15 mouse cellular contexts compared by ENCODE assay signal in the genomic region with DNA sequence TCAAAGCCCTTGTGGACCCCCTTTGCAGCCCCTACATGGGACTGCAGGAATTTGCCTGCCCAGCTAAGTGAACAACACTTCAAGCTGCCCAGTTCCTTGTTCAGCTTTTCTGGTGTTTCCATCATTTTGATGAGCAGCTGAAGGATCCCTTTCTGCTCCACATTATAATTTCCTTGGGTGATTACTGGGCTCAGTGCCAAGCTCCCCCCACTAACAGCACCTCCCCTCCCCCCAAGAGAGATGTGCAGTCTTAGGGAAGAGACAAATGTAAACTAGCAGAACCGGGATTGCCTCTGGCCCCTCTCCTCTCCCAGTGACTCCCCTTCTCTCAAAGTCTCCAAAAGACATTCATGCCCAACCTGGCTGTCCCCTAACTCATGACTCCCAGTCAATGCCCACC. TPM values are rescaled to one million over a fixed set of nuclear protein-coding genes. Genes with fewer than 3 reads are reported as not detected.
DNase-seq lines count a peak whose midpoint lies in the region; ATAC-seq and TF ChIP-seq lines count a peak whose summit lies in the region.
"Had no signal": no experiment of that assay in that cellular context is flagged by ENCODE, and none has a peak within 500 bp of the region (broad histone marks: within the 10 kb centered on the region; RNA-seq: fewer than 3 reads in every experiment).

No protein-coding gene starts in this region.

- H3K36me3 ChIP-seq in heart, embryonic 15.5 days = no peaks in the 10 kb centered on the region
- no peaks in the 10 kb centered on the region for H3K36me3 ChIP-seq in heart, adult 2 months (ENCODE audit: control insufficient read depth, insufficient read depth, low read length)
- no peaks in the 10 kb centered on the region for H3K36me3 ChIP-seq in midbrain, embryonic 14.5 days (ENCODE audit: control insufficient read depth, insufficient read depth, low read length)
- no peaks in the 10 kb centered on the region for H3K36me3 ChIP-seq in midbrain, embryonic 11.5 days (ENCODE audit: control insufficient read depth, insufficient read depth, low read length)
- no peaks in the 10 kb centered on the region for H3K36me3 ChIP-seq in forebrain, embryonic 14.5 days (ENCODE audit: control insufficient read depth, insufficient read depth, low read length)
- H3K36me3 ChIP-seq in liver, embryonic 15.5 days (replicated peaks) = no peaks in the 10 kb centered on the region

- no peak for TF ChIP-seq CTCF in heart, adult 2 months (IDR thresholded peaks at IDR 0.05)

- no peak for TF ChIP-seq EP300 in heart, adult 2 months (IDR thresholded peaks at IDR 0.05; ENCODE audit: insufficient read depth, low read depth, low read length)

- DNase-seq in heart, adult 2 months = no peak
- DNase-seq in midbrain, embryonic 14.5 days = peak; percentile 53
- no peak for DNase-seq in midbrain, embryonic 11.5 days (ENCODE audit: low spot score, missing footprints)
- peak; percentile 74 for DNase-seq in forebrain, embryonic 14.5 days (ENCODE audit: low spot score)
- no peak for DNase-seq in layer of hippocampus, adult 11-12 months (ENCODE audit: low spot score)
- DNase-seq in ovary, postnatal 14 days (ENCODE audit: low spot score) = no peak
- DNase-seq: adrenal gland, adult 8-10 months; cerebellum, adult 11 months; lung, postnatal 36 days; right cerebral cortex, postnatal 14 days had no signal

- H3K4me3 ChIP-seq in heart, embryonic 15.5 days = no peak overlapping the region
- no peak overlapping the region for H3K4me3 ChIP-seq in heart, adult 2 months
- H3K4me3 ChIP-seq in midbrain, embryonic 14.5 days (replicated peaks; ENCODE audit: low read depth, low read length) = no peak overlapping the region
- no peak overlapping the region for H3K4me3 ChIP-seq in midbrain, embryonic 11.5 days (ENCODE audit: low read depth, low read length)
- no peak overlapping the region for H3K4me3 ChIP-seq in forebrain, embryonic 14.5 days (ENCODE audit: low read depth, low read length)
- no peak overlapping the region for H3K4me3 ChIP-seq in liver, embryonic 15.5 days (replicated peaks)

- 27% methylated on average over 1 of the region's 1 CpGs for WGBS in heart, embryonic 15.5 days
- WGBS in heart, adult 2 months = 58% methylated on average over 1 of the region's 1 CpGs
- 46% methylated on average over 1 of the region's 1 CpGs for WGBS in midbrain, embryonic 14.5 days
- 72% methylated on average over 1 of the region's 1 CpGs for WGBS in midbrain, embryonic 11.5 days
- 14% methylated on average over 1 of the region's 1 CpGs for WGBS in forebrain, embryonic 14.5 days
- WGBS in liver, embryonic 15.5 days (ENCODE audit: insufficient replicate concordance) = 52% methylated on average over 1 of the region's 1 CpGs

- H3K9ac ChIP-seq in heart, embryonic 15.5 days = no peak overlapping the region
- no peak overlapping the region for H3K9ac ChIP-seq in heart, adult 2 months (ENCODE audit: low read depth, low read length)
- H3K9ac ChIP-seq in midbrain, embryonic 14.5 days (replicated peaks; ENCODE audit: low read length) = no peak overlapping the region
- H3K9ac ChIP-seq in midbrain, embryonic 11.5 days (ENCODE audit: low read length) = no peak overlapping the region
- H3K9ac ChIP-seq in forebrain, embryonic 14.5 days (ENCODE audit: low read length) = no peak overlapping the region
- no peak overlapping the region for H3K9ac ChIP-seq in liver, embryonic 15.5 days

- H3K4me2 ChIP-seq in heart, embryonic 15.5 days = no peak overlapping the region
- H3K4me2 ChIP-seq in midbrain, embryonic 14.5 days (ENCODE audit: low read length) = no peak overlapping the region
- H3K4me2 ChIP-seq in midbrain, embryonic 11.5 days = no peak overlapping the region
- no peak overlapping the region for H3K4me2 ChIP-seq in forebrain, embryonic 14.5 days (ENCODE audit: low read length)
- no peak overlapping the region for H3K4me2 ChIP-seq in liver, embryonic 15.5 days

- no peaks in the 10 kb centered on the region for H3K9me3 ChIP-seq in heart, embryonic 15.5 days (replicated peaks)
- H3K9me3 ChIP-seq in midbrain, embryonic 14.5 days (ENCODE audit: control insufficient read depth, low read length) = no peaks in the 10 kb centered on the region
- H3K9me3 ChIP-seq in midbrain, embryonic 11.5 days (ENCODE audit: control insufficient read depth, low read length) = no peaks in the 10 kb centered on the region
- no peaks in the 10 kb centered on the region for H3K9me3 ChIP-seq in forebrain, embryonic 14.5 days (replicated peaks; ENCODE audit: control insufficient read depth, low read length)
- no peaks in the 10 kb centered on the region for H3K9me3 ChIP-seq in liver, embryonic 15.5 days (replicated peaks)

- H3K4me1 ChIP-seq in heart, embryonic 15.5 days (replicated peaks) = peaks cover 49% of the 10 kb centered on the region
- no peaks in the 10 kb centered on the region for H3K4me1 ChIP-seq in heart, adult 2 months (ENCODE audit: control insufficient read depth, insufficient read depth, low read length)
- H3K4me1 ChIP-seq in midbrain, embryonic 14.5 days (ENCODE audit: control insufficient read depth, insufficient read depth, low read length) = 0 out of 2 replicates have a peak, but pooled peaks cover 8% of the 10 kb centered on the region
- H3K4me1 ChIP-seq in midbrain, embryonic 11.5 days (ENCODE audit: control insufficient read depth, insufficient read depth, low read length) = peaks cover 12% of the 10 kb centered on the region
- peaks cover 8% of the 10 kb centered on the region for H3K4me1 ChIP-seq in forebrain, embryonic 14.5 days (ENCODE audit: control insufficient read depth, insufficient read depth, low read length)
- H3K4me1 ChIP-seq in liver, embryonic 15.5 days (replicated peaks) = peaks cover 25% of the 10 kb centered on the region

- no peaks in the 10 kb centered on the region for H3K27me3 ChIP-seq in heart, embryonic 15.5 days
- no peaks in the 10 kb centered on the region for H3K27me3 ChIP-seq in heart, adult 2 months (ENCODE audit: control insufficient read depth, insufficient read depth, low read length)
- no peaks in the 10 kb centered on the region for H3K27me3 ChIP-seq in midbrain, embryonic 14.5 days (ENCODE audit: control insufficient read depth, insufficient read depth, low read length)
- no peaks in the 10 kb centered on the region for H3K27me3 ChIP-seq in midbrain, embryonic 11.5 days (ENCODE audit: control insufficient read depth, insufficient read depth, low read length)
- H3K27me3 ChIP-seq in forebrain, embryonic 14.5 days (replicated peaks; ENCODE audit: control insufficient read depth, insufficient read depth, low read length) = no peaks in the 10 kb centered on the region
- no peaks in the 10 kb centered on the region for H3K27me3 ChIP-seq in liver, embryonic 15.5 days

- no peaks in the 10 kb centered on the region for H3K79me2 ChIP-seq in heart, adult 2 months (replicated peaks; ENCODE audit: control insufficient read depth, insufficient read depth, low read length)

- intact Hi-C loops in heart, adult 2 months (cut with DNase I) = no loop called here

- no peak for ATAC-seq in heart, embryonic 15.5 days (replicated peaks; ENCODE audit: insufficient number of reproducible peaks, insufficient read depth, low FRiP score, low read depth)
- no peak for ATAC-seq in midbrain, embryonic 14.5 days (ENCODE audit: low FRiP score, low TSS enrichment)
- ATAC-seq in midbrain, embryonic 11.5 days (ENCODE audit: low FRiP score) = no peak
- ATAC-seq in forebrain, embryonic 14.5 days = peak; percentile 48; the same call in 1 of the 2 replicates
- no peak for ATAC-seq in liver, embryonic 15.5 days (ENCODE audit: insufficient read depth)
- ATAC-seq: Patski had no signal

- peak overlapping the region; percentile 82; the same call in 1 of the 2 replicates for H3K27ac ChIP-seq in heart, embryonic 15.5 days
- no peak overlapping the region for H3K27ac ChIP-seq in heart, adult 2 months
- H3K27ac ChIP-seq in midbrain, embryonic 14.5 days (replicated peaks; ENCODE audit: low read depth, low read length) = no peak overlapping the region
- no peak overlapping the region for H3K27ac ChIP-seq in midbrain, embryonic 11.5 days (ENCODE audit: low read depth, low read length)
- peak overlapping the region; percentile 60; the same call in 1 of the 2 replicates for H3K27ac ChIP-seq in forebrain, embryonic 14.5 days (ENCODE audit: low read depth, low read length)
- H3K27ac ChIP-seq in liver, embryonic 15.5 days (replicated peaks) = peak overlapping the region; percentile 51; the same call in 1 of the 2 replicates

- no peak for TF ChIP-seq POLR2A in heart, adult 2 months (IDR thresholded peaks at IDR 0.05; ENCODE audit: insufficient read depth, low read depth, low read length)

RNA-seq across cellular contexts. Expression of a gene that starts 22.1 kb away (rescaled TPM):
- 17.0 and 18.7 TPM in 2 replicates for polyA plus RNA-seq in heart, embryonic 15.5 days (2015; fragmentation: Nextera tagmentation; extraction: Ambion mirVana)
- 1 to 10 TPM in 1 of 2 experiments, under 1 TPM in 1; 0.89 to 2.1 TPM for total RNA-seq in heart, adult 2 months (2021)
- 12.8 and 18.0 TPM in 2 replicates for polyA plus RNA-seq in heart, adult 2 months (2012; rRNA removed)
- 11.9 and 23.9 TPM in 2 replicates for polyA plus RNA-seq in midbrain, embryonic 14.5 days (2014; fragmentation: Nextera tagmentation; extraction: Ambion mirVana)
- 13.9 and 16.6 TPM in 2 replicates for polyA plus RNA-seq in midbrain, embryonic 11.5 days (2014; fragmentation: Nextera tagmentation; extraction: Ambion mirVana)
- polyA plus RNA-seq in forebrain, embryonic 14.5 days (2014; fragmentation: Nextera tagmentation; extraction: Ambion mirVana) = 21.7 and 28.7 TPM in 2 replicates
- polyA plus RNA-seq in liver, embryonic 15.5 days (2015; fragmentation: Nextera tagmentation; extraction: Ambion mirVana) = 9.8 and 11.9 TPM in 2 replicates

RNA-seq across cellular contexts. Expression of a gene that starts 56.0 kb away (rescaled TPM):
- polyA plus RNA-seq in heart, embryonic 15.5 days (2015; fragmentation: Nextera tagmentation; extraction: Ambion mirVana) = 4.6 and 4.8 TPM in 2 replicates
- total RNA-seq in heart, adult 2 months (2021) = 1 to 10 TPM; 1.1 to 1.3 TPM
- 1.8 TPM in 1 of 2 replicates, not detected in the other for polyA plus RNA-seq in heart, adult 2 months (2012; rRNA removed)
- polyA plus RNA-seq in midbrain, embryonic 14.5 days (2014; fragmentation: Nextera tagmentation; extraction: Ambion mirVana) = 1.1 TPM in 1 of 2 replicates, not detected in the other
- polyA plus RNA-seq in midbrain, embryonic 11.5 days (2014; fragmentation: Nextera tagmentation; extraction: Ambion mirVana) = 0.77 and 2.0 TPM in 2 replicates
- 0.42 and 0.53 TPM in 2 replicates for polyA plus RNA-seq in forebrain, embryonic 14.5 days (2014; fragmentation: Nextera tagmentation; extraction: Ambion mirVana)
- polyA plus RNA-seq in liver, embryonic 15.5 days (2015; fragmentation: Nextera tagmentation; extraction: Ambion mirVana) = 14.3 and 24.5 TPM in 2 replicates
- total RNA-seq: layer of hippocampus, adult 18-20 months had no signal
- polyA plus RNA-seq: testis, adult 2 months had no signal

Comparison
In these comparisons a context has a peak if more than half of its experiments do, and no peak if none do; other contexts are left out.
1. H3K27ac ChIP-seq: peak in heart, embryonic 15.5 days (single experiment), forebrain, embryonic 14.5 days (single experiment) and liver, embryonic 15.5 days (single experiment); none in heart, adult 2 months (single experiment), midbrain, embryonic 14.5 days (single experiment) and midbrain, embryonic 11.5 days (single experiment).
2. DNase-seq: peak in midbrain, embryonic 14.5 days (single experiment) and forebrain, embryonic 14.5 days (single experiment); none in heart, adult 2 months (0 of 2), midbrain, embryonic 11.5 days (single experiment), layer of hippocampus, adult 11-12 months (single experiment) and ovary, postnatal 14 days (single experiment).